Mouse (Mus musculus) heart, postnatal 0 days (tissue): ENCODE measurements at regions not wholly inside any gene's neighbourhood (a gene's known extent, or its start where the extent isn't known, plus 50 kb on each side); places are given as distances from the start of the nearest gene placed in this dataset.
A peak's percentile ranks its signal among the peaks of the same experiment; 100 is the strongest.

Experiments used
- ATAC-seq: fragments of 200-750 bp; cut with Nextera tagmentation; 2 replicates; pipeline ENCODE4 v1.8.0; 2017; ENCODE audit warnings: low read depth, moderate number of reproducible peaks, moderate library complexity; ENCODE audit not compliant: insufficient read depth
- DNase-seq: peaks from one replicate; pipeline ENCODE4 v3.0.0-alpha.2; 2016; ENCODE audit warnings: low spot score
- H3K27ac ChIP-seq: fragments of 300-500 bp; sonication (generic); 2 replicates; pipeline ENCODE4 v1.5.1; 2014; ENCODE audit warnings: low read depth, mild to moderate bottlenecking
- H3K27me3 ChIP-seq: fragments of 300-500 bp; sonication (generic); 2 replicates; pipeline ENCODE4 v1.6.1; 2014; ENCODE audit warnings: low read length, mixed read lengths; ENCODE audit not compliant: control insufficient read depth, insufficient read depth
- H3K36me3 ChIP-seq: fragments of 300-500 bp; sonication (generic); replicated peaks from 2 replicates; pipeline ENCODE4 v1.6.1; 2014; ENCODE audit warnings: low read length, mixed read lengths; ENCODE audit not compliant: control insufficient read depth, insufficient read depth
- H3K4me1 ChIP-seq: fragments of 300-500 bp; sonication (generic); 2 replicates; pipeline ENCODE4 v1.6.1; 2014; ENCODE audit warnings: antibody characterized with exemption; ENCODE audit not compliant: control insufficient read depth, insufficient read depth
- H3K4me2 ChIP-seq: fragments of 300-500 bp; sonication (generic); 2 replicates; pipeline ENCODE4 v1.6.1; 2014; ENCODE audit warnings: low read depth, mild to moderate bottlenecking, low read length, moderate library complexity
- H3K4me3 ChIP-seq: fragments of 300-500 bp; sonication (generic); 2 replicates; pipeline ENCODE4 v1.5.1; 2014; ENCODE audit warnings: low read depth, low read length
- H3K9ac ChIP-seq: fragments of 300-500 bp; sonication (generic); replicated peaks from 2 replicates; pipeline ENCODE4 v1.6.1; 2014; ENCODE audit warnings: low read depth, low read length, mixed read lengths
- H3K9me3 ChIP-seq: fragments of 300-500 bp; sonication (generic); replicated peaks from 2 replicates; pipeline ENCODE4 v1.6.1; 2016; ENCODE audit warnings: low read length; ENCODE audit not compliant: control insufficient read depth
- CTCF ChIP-seq: IDR thresholded peaks from 2 replicates; pipeline ENCODE4 v1.5.1; 2016; ENCODE audit warnings: antibody characterized with exemption, control low read depth, low read depth
- EP300 ChIP-seq: IDR thresholded peaks from 2 replicates; pipeline ENCODE4 v1.6.1; 2016; ENCODE audit warnings: antibody characterized with exemption, low read depth
- WGBS: fragments of 180-500 bp; shearing (Covaris S2); extraction: QIAGEN DNeasy Blood & Tissue Kit; methylation state at CpG from one replicate; pipeline ENCODE4 v1.1.7; 2014; 5-methylcytosine and 5-hydroxymethylcytosine counted together

GRCm38 (mm10) chr10:25730470-25730869, 194.4 kb upstream of the Smlr1 start:
- no peak for ATAC-seq
- Histone ChIP-seq H3K9me3 (no peaks in the 10 kb centered on the region), H3K36me3 (no peaks in the 10 kb centered on the region), H3K4me2 (no peak overlapping the region), H3K27ac (no peak overlapping the region), H3K9ac (no peak overlapping the region), H3K4me1 (peaks cover 5% of the 10 kb centered on the region; the same call in 1 of the 2 replicates), H3K27me3 (no peaks in the 10 kb centered on the region), H3K4me3 (no peak overlapping the region)
- 21% methylated on average over 3 of the region's 3 CpGs for WGBS
- TF ChIP-seq CTCF (no peak), EP300 (no peak)
- peak; percentile 8 for DNase-seq

- Histone ChIP-seq H3K4me3 (no peak overlapping the region), H3K27me3 (no peaks in the 10 kb centered on the region), H3K27ac (no peak overlapping the region), H3K36me3 (no peaks in the 10 kb centered on the region), H3K4me1 (no peaks in the 10 kb centered on the region), H3K4me2 (no peak overlapping the region), H3K9ac (no peak overlapping the region), H3K9me3 (no peaks in the 10 kb centered on the region)
- TF ChIP-seq EP300 (no peak), CTCF (no peak)
- WGBS: 84% methylated on average over 1 of the region's 1 CpGs
- DNase-seq: no peak
- no peak for ATAC-seq
These were observed 187.9 kb upstream of the Smlr1 start for GRCm38 (mm10) chr10:25723966-25724365.

GRCm38 (mm10) chr10:25715747-25716146, 179.7 kb upstream of the Smlr1 start:
- DNase-seq: no peak
- H3K4me2 ChIP-seq: no peak overlapping the region
- TF ChIP-seq EP300 (no peak), CTCF (no peak)
- H3K36me3 ChIP-seq: no peaks in the 10 kb centered on the region
- H3K4me3 ChIP-seq: no peak overlapping the region
- H3K27ac ChIP-seq: no peak overlapping the region
- no peak overlapping the region for H3K9ac ChIP-seq
- H3K4me1 ChIP-seq: no peaks in the 10 kb centered on the region
- no peak for ATAC-seq
- no peaks in the 10 kb centered on the region for H3K9me3 ChIP-seq
- no peaks in the 10 kb centered on the region for H3K27me3 ChIP-seq
- WGBS: 53% methylated on average over 4 of the region's 4 CpGs

- Histone ChIP-seq H3K4me3 (no peak overlapping the region), H3K27me3 (no peaks in the 10 kb centered on the region), H3K4me1 (no peaks in the 10 kb centered on the region), H3K36me3 (no peaks in the 10 kb centered on the region), H3K9ac (no peak overlapping the region), H3K27ac (no peak overlapping the region), H3K9me3 (no peaks in the 10 kb centered on the region), H3K4me2 (no peak overlapping the region)
- DNase-seq (no peak), ATAC-seq (no peak)
- TF ChIP-seq CTCF (no peak), EP300 (no peak)
These were observed 178.6 kb upstream of the Smlr1 start for GRCm38 (mm10) chr10:25714636-25715035.

GRCm38 (mm10) chr10:25714041-25714440, 178.0 kb upstream of the Smlr1 start:
- Histone ChIP-seq H3K9ac (no peak overlapping the region), H3K4me1 (no peaks in the 10 kb centered on the region), H3K27ac (no peak overlapping the region), H3K27me3 (no peaks in the 10 kb centered on the region), H3K9me3 (no peaks in the 10 kb centered on the region), H3K4me2 (no peak overlapping the region), H3K36me3 (no peaks in the 10 kb centered on the region), H3K4me3 (no peak overlapping the region)
- DNase-seq (no peak), ATAC-seq (no peak)
- TF ChIP-seq CTCF (no peak), EP300 (no peak)
- 53% methylated on average over 12 of the region's 12 CpGs for WGBS

- WGBS: 37% methylated on average over 7 of the region's 7 CpGs
- TF ChIP-seq CTCF: no peak
- TF ChIP-seq EP300: no peak
- no peak overlapping the region for H3K9ac ChIP-seq
- H3K27ac ChIP-seq: no peak overlapping the region
- H3K4me1 ChIP-seq: no peaks in the 10 kb centered on the region
- no peaks in the 10 kb centered on the region for H3K9me3 ChIP-seq
- H3K36me3 ChIP-seq: no peaks in the 10 kb centered on the region
- no peak overlapping the region for H3K4me3 ChIP-seq
- ATAC-seq: no peak
- DNase-seq: no peak
- H3K27me3 ChIP-seq: no peaks in the 10 kb centered on the region
- H3K4me2 ChIP-seq: no peak overlapping the region
These were observed 171.9 kb upstream of the Smlr1 start for GRCm38 (mm10) chr10:25707951-25708350.
